Mouse (Mus musculus): ENCODE results near the gene Olfr47. TPM values are rescaled to one million over a fixed set of nuclear protein-coding genes. Genes with fewer than 3 reads are reported as not detected.
"Not testable (repeated sequence)": the region's sequence is repeated elsewhere in the genome, so short reads cannot be mapped to it uniquely, and the experiment has no call there.

Gene Olfr47
- not detected in 2 replicates for polyA plus RNA-seq (2015; fragmentation: Nextera tagmentation; extraction: Ambion mirVana)

DNA sequence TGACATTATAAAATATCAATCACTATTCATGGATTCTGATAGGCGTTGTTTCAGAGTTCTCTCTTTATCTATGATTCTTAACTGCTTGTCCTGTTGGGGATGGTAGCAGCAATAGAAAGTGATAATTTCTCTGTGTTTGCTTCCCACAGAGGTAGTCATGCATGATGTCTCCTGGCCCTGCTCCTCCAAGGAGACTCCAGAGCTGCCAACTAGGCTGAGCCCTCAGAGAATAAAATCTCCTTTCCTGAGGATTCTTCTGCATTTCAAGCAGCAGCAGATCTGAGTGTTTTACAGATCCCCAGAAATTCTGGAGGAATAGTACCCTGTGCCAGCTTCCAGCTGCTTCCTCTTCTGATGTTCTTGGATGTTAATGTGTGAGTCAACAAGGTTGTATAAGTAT is at the start of gene Olfr47:
Gene Olfr47, plus strand, starts transcription at position 275 of the 400 bp plus-strand sequence.
- H3K9ac ChIP-seq; ATAC-seq (ENCODE audit: insufficient read depth, low FRiP score, low read depth); H3K36me3 ChIP-seq; H3K9me3 ChIP-seq; H3K27ac ChIP-seq; H3K4me3 ChIP-seq (replicated peaks); H3K4me2 ChIP-seq; H3K27me3 ChIP-seq (replicated peaks); H3K4me1 ChIP-seq: not testable (repeated sequence)
- 80% methylated on average over 1 of the region's 1 CpGs for WGBS

DNA sequence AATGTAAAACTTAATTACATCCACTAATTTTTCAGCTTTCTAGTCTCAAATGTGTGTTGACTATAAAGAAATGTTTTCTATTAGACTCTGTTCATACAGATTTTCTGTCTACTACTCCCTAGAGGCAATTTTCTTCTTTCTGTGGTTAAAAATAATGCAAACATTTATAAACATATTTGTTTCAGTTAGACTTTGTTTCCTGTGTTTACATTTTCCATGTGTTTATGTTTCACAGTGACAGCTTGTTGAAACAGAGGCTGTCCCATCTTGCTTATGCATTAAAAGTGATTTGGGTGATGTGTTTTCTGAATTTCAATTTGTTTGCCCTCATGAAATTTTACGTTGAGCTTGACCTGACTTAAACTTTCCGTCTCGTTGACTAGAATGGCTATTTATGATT is 40.3 kb upstream of the Olfr47 start:
- Histone ChIP-seq H3K36me3 (no peaks in the 10 kb centered on the region), H3K9me3 (no peaks in the 10 kb centered on the region), H3K27ac (no peak overlapping the region), H3K27me3 (replicated peaks) (no peaks in the 10 kb centered on the region), H3K4me1 (no peaks in the 10 kb centered on the region), H3K9ac (no peak overlapping the region), H3K4me3 (replicated peaks) (no peak overlapping the region), H3K4me2 (no peak overlapping the region)
- no peak for ATAC-seq (ENCODE audit: insufficient read depth, low FRiP score, low read depth)
- 52% methylated on average over 3 of the region's 3 CpGs for WGBS

GRCm38 (mm10) chr6:43196781-43197180 is 34.5 kb upstream of the Olfr47 start, which contains the start of gene Olfr435:
Gene Olfr435, plus strand, starts transcription at chr6:43197146.
- H3K27ac ChIP-seq: no peak within 1 kb of the TSS
- no peak within 1 kb of the TSS for H3K9ac ChIP-seq
- no peak within 1 kb of the TSS for H3K4me2 ChIP-seq
- no peak for ATAC-seq (ENCODE audit: insufficient read depth, low FRiP score, low read depth)
- no peaks in the 10 kb centered on the region for H3K27me3 ChIP-seq (replicated peaks)
- H3K4me1 ChIP-seq: no peaks in the 10 kb centered on the region
- H3K36me3 ChIP-seq: no peaks in the 10 kb centered on the region
- no peak within 1 kb of the TSS for H3K4me3 ChIP-seq (replicated peaks)
- H3K9me3 ChIP-seq: no peaks in the 10 kb centered on the region

DNA sequence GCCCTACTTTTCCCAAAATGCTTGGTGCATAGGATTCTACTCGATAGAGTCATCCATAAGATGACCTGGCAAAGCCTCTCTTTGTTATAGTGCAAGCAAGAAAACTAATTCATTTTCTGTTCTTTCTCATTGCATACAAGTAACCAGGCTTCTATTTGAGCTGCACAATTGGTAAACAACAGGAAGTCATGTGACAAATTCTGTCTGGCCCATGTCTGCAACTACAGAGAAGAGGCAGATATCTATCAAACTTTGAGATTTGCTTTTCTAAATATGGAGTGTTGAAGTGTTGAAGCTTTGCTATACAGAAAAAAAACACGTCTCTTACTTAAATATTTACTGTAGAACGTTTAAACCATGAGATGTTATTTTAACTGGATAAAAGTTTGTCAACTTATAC is 33.2 kb upstream of the Olfr47 start:
- Histone ChIP-seq H3K36me3 (no peaks in the 10 kb centered on the region), H3K9ac (no peak overlapping the region), H3K4me2 (no peak overlapping the region), H3K27ac (no peak overlapping the region), H3K27me3 (replicated peaks) (no peaks in the 10 kb centered on the region), H3K4me3 (replicated peaks) (no peak overlapping the region), H3K9me3 (no peaks in the 10 kb centered on the region), H3K4me1 (no peaks in the 10 kb centered on the region)
- no peak for ATAC-seq (ENCODE audit: insufficient read depth, low FRiP score, low read depth)
- WGBS: 36% methylated on average over 3 of the region's 3 CpGs

DNA sequence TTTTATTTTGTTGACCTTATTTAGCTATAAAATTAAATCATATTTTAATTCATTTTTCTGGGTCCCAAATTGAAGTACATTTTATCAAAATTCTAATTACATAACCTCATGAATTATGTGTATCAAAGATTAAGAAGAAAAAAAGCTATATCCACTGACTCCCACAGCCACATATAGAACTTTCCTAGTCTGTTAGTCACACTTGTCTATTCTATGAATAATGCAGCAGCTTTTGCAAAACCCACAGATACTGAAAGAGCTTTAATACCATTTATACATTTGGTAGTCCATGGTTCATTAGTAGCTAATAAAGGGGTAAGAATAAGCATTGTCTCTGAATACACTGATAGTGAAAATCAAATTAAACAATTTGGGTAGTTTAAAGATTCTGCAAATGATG is 28.5 kb upstream of the Olfr47 start:
- H3K9ac ChIP-seq: no peak overlapping the region

GRCm38 (mm10) chr6:43205355-43205754 is 26.0 kb upstream of the Olfr47 start:
- Histone ChIP-seq H3K4me3 (replicated peaks) (no peak overlapping the region), H3K36me3 (no peaks in the 10 kb centered on the region), H3K4me1 (no peaks in the 10 kb centered on the region), H3K27me3 (replicated peaks) (no peaks in the 10 kb centered on the region), H3K4me2 (no peak overlapping the region), H3K9me3 (no peaks in the 10 kb centered on the region), H3K27ac (no peak overlapping the region), H3K9ac (no peak overlapping the region)
- WGBS: 40% methylated on average over 2 of the region's 2 CpGs
- ATAC-seq (ENCODE audit: insufficient read depth, low FRiP score, low read depth): no peak

More for the DNA sequence above, 28.5 kb upstream of the Olfr47 start:
- no peaks in the 10 kb centered on the region for H3K27me3 ChIP-seq (replicated peaks)
- no peak overlapping the region for H3K27ac ChIP-seq
- ATAC-seq (ENCODE audit: insufficient read depth, low FRiP score, low read depth): no peak
- H3K36me3 ChIP-seq: no peaks in the 10 kb centered on the region
- H3K9me3 ChIP-seq: no peaks in the 10 kb centered on the region
- no peak overlapping the region for H3K4me2 ChIP-seq
- no peaks in the 10 kb centered on the region for H3K4me1 ChIP-seq
- H3K4me3 ChIP-seq (replicated peaks): no peak overlapping the region

- H3K27ac ChIP-seq; H3K4me2 ChIP-seq; H3K9ac ChIP-seq; H3K4me1 ChIP-seq; ATAC-seq (ENCODE audit: insufficient read depth, low FRiP score, low read depth); H3K27me3 ChIP-seq (replicated peaks); H3K9me3 ChIP-seq; H3K36me3 ChIP-seq; H3K4me3 ChIP-seq (replicated peaks): not testable (repeated sequence)
Measured at GRCm38 (mm10) chr6:43212873-43213272, 18.5 kb upstream of the Olfr47 start, which contains the start of gene Olfr434. Gene Olfr434, plus strand, starts transcription at chr6:43213021.

DNA sequence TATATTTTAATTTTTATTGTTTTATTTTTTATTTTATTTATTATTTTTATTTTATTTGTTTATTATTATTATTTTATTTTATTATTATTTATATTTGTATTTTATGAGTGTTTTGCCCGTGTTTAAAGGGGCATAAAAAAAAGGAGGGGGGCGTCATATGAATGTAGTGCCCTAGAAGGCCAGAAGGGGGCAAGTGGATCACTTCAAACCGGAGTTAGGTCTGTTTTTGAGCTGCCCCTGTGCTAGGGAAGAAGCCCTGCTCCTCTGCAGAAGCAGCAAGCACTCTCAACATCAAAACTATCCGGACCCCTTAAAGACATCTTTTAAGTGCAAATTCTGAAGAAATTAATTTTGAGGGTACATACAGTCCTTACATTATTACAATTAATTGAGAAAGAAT is 10.7 kb downstream of the Olfr47 start:
- 11% methylated on average over 4 of the region's 4 CpGs for WGBS
- no peak overlapping the region for H3K27ac ChIP-seq
- ATAC-seq (ENCODE audit: insufficient read depth, low FRiP score, low read depth): no peak

DNA sequence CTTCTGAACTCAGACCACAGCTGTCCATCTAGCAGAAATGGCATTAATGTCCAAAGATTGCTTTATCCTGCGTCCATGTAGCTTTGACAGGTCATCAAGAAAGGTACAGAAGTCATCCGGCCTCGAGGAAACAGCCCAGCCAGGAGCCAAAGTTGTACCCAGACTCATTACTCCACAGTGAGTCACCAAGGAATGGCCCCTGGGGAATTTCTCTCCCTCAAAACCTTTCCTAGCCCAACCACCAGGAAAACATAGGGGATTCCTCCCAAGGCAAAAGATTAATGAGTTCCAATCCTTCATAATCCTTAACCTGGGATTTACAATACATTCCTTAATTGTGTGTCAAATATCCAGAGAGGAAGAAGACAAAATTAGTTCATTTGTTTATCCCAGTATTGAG is 16.1 kb downstream of the Olfr47 start:
- Histone ChIP-seq H3K9me3 (no peaks in the 10 kb centered on the region), H3K27ac (no peak overlapping the region), H3K36me3 (no peaks in the 10 kb centered on the region), H3K9ac (no peak overlapping the region), H3K27me3 (replicated peaks) (no peaks in the 10 kb centered on the region), H3K4me1 (no peaks in the 10 kb centered on the region), H3K4me3 (replicated peaks) (no peak overlapping the region), H3K4me2 (no peak overlapping the region)
- ATAC-seq (ENCODE audit: insufficient read depth, low FRiP score, low read depth): no peak
- WGBS: 54% methylated on average over 3 of the region's 3 CpGs

More for the DNA sequence above, 10.7 kb downstream of the Olfr47 start:
- no peak overlapping the region for H3K9ac ChIP-seq
- H3K4me1 ChIP-seq: no peaks in the 10 kb centered on the region
- no peaks in the 10 kb centered on the region for H3K36me3 ChIP-seq
- no peak overlapping the region for H3K4me3 ChIP-seq (replicated peaks)
- no peaks in the 10 kb centered on the region for H3K27me3 ChIP-seq (replicated peaks)
- no peak overlapping the region for H3K4me2 ChIP-seq
- no peaks in the 10 kb centered on the region for H3K9me3 ChIP-seq

GRCm38 (mm10) chr6:43252994-43253393 is 21.7 kb downstream of the Olfr47 start:
- H3K36me3 ChIP-seq: no peaks in the 10 kb centered on the region

GRCm38 (mm10) chr6:43254193-43254926 is 23.0 kb downstream of the Olfr47 start:
- H3K27me3 ChIP-seq (replicated peaks): no peaks in the 10 kb centered on the region
- ATAC-seq (ENCODE audit: insufficient read depth, low FRiP score, low read depth): no peak
- 60% methylated on average over 7 of the region's 7 CpGs for WGBS

More at GRCm38 (mm10) chr6:43252994-43253393, 21.7 kb downstream of the Olfr47 start:
- Histone ChIP-seq H3K9ac (no peak overlapping the region), H3K9me3 (no peaks in the 10 kb centered on the region), H3K27ac (no peak overlapping the region), H3K27me3 (replicated peaks) (no peaks in the 10 kb centered on the region), H3K4me1 (no peaks in the 10 kb centered on the region), H3K4me3 (replicated peaks) (no peak overlapping the region), H3K4me2 (no peak overlapping the region)
- WGBS: 73% methylated on average over 1 of the region's 1 CpGs
- ATAC-seq (ENCODE audit: insufficient read depth, low FRiP score, low read depth): no peak

DNA sequence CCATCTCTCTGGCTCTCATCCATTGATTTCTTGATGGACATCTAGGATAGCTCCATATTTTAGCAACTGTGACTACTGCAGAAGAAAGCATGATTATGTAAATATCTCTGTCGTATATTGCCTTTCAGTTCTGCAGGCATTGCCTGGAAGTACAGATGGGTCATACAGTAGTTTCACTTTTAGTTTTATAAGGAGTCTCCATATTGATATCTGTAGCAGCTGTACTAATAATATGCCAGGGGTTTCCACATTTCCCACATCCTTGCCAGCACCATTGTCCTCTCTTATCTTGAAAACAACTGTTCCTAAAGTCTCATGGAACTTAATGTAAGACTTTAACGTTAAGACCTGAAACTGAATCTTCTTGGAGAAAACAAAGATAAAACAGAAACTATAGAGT is 29.4 kb downstream of the Olfr47 start:
- H3K27ac ChIP-seq: no peak overlapping the region
- H3K9me3 ChIP-seq: no peaks in the 10 kb centered on the region
- no peak overlapping the region for H3K4me3 ChIP-seq (replicated peaks)
- H3K4me2 ChIP-seq: no peak overlapping the region
- no peak for ATAC-seq (ENCODE audit: insufficient read depth, low FRiP score, low read depth)
- no peaks in the 10 kb centered on the region for H3K36me3 ChIP-seq
- no peak overlapping the region for H3K9ac ChIP-seq
- no peaks in the 10 kb centered on the region for H3K4me1 ChIP-seq
- no peaks in the 10 kb centered on the region for H3K27me3 ChIP-seq (replicated peaks)
- WGBS: 57% methylated on average over 2 of the region's 2 CpGs

More at GRCm38 (mm10) chr6:43254193-43254926, 23.0 kb downstream of the Olfr47 start:
- Histone ChIP-seq H3K4me2 (no peak overlapping the region), H3K4me1 (no peaks in the 10 kb centered on the region), H3K9me3 (no peaks in the 10 kb centered on the region), H3K9ac (no peak overlapping the region), H3K27ac (no peak overlapping the region), H3K4me3 (replicated peaks) (no peak overlapping the region), H3K36me3 (no peaks in the 10 kb centered on the region)
